Mouse (Mus musculus) splenic B cell, adult 2 months (primary cell): ENCODE data around the gene Dnajb13.
"Not testable (repeated sequence)": the region's sequence is repeated elsewhere in the genome, so short reads cannot be mapped to it uniquely, and the experiment has no call there.

ENCODE experiments used
- DNase-seq: peaks from one replicate; pipeline ENCODE4 v3.0.0-alpha.2; 2011; ENCODE audit warnings: low read depth, low spot score
- H3K27me3 ChIP-seq: 2 replicates; pipeline ENCODE4 v1.6.1; 2012; ENCODE audit warnings: mild to moderate bottlenecking, low read length, moderate library complexity, mixed read lengths; ENCODE audit not compliant: control insufficient read depth, poor library complexity, insufficient read depth, severe bottlenecking
- H3K36me3 ChIP-seq: 2 replicates; pipeline ENCODE4 v1.6.1; 2012; ENCODE audit warnings: mild to moderate bottlenecking, low read length, moderate library complexity, mixed read lengths; ENCODE audit not compliant: control insufficient read depth, poor library complexity, insufficient read depth, severe bottlenecking

Dnajb13 gene

GRCm38 (mm10) chr7:100484493-100484892 is 30.3 kb downstream of the Dnajb13 start:
- Histone ChIP-seq H3K36me3 (no peaks in the 10 kb centered on the region), H3K27me3 (no peaks in the 10 kb centered on the region)
- DNase-seq, result no peak

GRCm38 (mm10) chr7:100482046-100482445 is 32.7 kb downstream of the Dnajb13 start:
- not testable (repeated sequence) for DNase-seq, H3K36me3 ChIP-seq, H3K27me3 ChIP-seq

GRCm38 (mm10) chr7:100480175-100480574 is 34.6 kb downstream of the Dnajb13 start:
- Histone ChIP-seq H3K36me3 (no peaks in the 10 kb centered on the region), H3K27me3 (no peaks in the 10 kb centered on the region)
- DNase-seq, result no peak

- no peak for DNase-seq
- no peaks in the 10 kb centered on the region for H3K36me3 ChIP-seq
Observed at GRCm38 (mm10) chr7:100479823-100480164, 35.0 kb downstream of the Dnajb13 start.

GRCm38 (mm10) chr7:100479100-100479822 is 35.5 kb downstream of the Dnajb13 start:
- no peak for DNase-seq
- Histone ChIP-seq H3K27me3 (no peaks in the 10 kb centered on the region), H3K36me3 (no peaks in the 10 kb centered on the region)

More at GRCm38 (mm10) chr7:100479823-100480164, 35.0 kb downstream of the Dnajb13 start:
- H3K27me3 ChIP-seq, result no peaks in the 10 kb centered on the region

- Histone ChIP-seq H3K27me3 (no peaks in the 10 kb centered on the region), H3K36me3 (no peaks in the 10 kb centered on the region)
- no peak for DNase-seq
Observed at GRCm38 (mm10) chr7:100474680-100475079, 40.1 kb downstream of the Dnajb13 start.

- Histone ChIP-seq H3K27me3 (no peaks in the 10 kb centered on the region), H3K36me3 (no peaks in the 10 kb centered on the region)
- DNase-seq, result no peak
Observed at GRCm38 (mm10) chr7:100473846-100474454, 40.8 kb downstream of the Dnajb13 start.

GRCm38 (mm10) chr7:100472777-100473176 is 42.0 kb downstream of the Dnajb13 start, which contains the start of gene Ucp3:
Gene Ucp3 (plus strand): TSS chr7:100472990.
- no peaks in the 10 kb centered on the region for H3K36me3 ChIP-seq
- H3K27me3 ChIP-seq, result no peaks in the 10 kb centered on the region
- DNase-seq, result no peak

- no peak for DNase-seq
- no peaks in the 10 kb centered on the region for H3K27me3 ChIP-seq
- no peaks in the 10 kb centered on the region for H3K36me3 ChIP-seq
Observed at GRCm38 (mm10) chr7:100471407-100471797, 43.4 kb downstream of the Dnajb13 start.

- Histone ChIP-seq H3K36me3 (no peaks in the 10 kb centered on the region; the same call in 1 of the 2 replicates), H3K27me3 (no peaks in the 10 kb centered on the region)
- DNase-seq, result no peak
Observed at GRCm38 (mm10) chr7:100470796-100471406, 43.9 kb downstream of the Dnajb13 start.

- Histone ChIP-seq H3K27me3 (no peaks in the 10 kb centered on the region), H3K36me3 (no peaks in the 10 kb centered on the region; the same call in 1 of the 2 replicates)
- DNase-seq, result no peak
Observed at GRCm38 (mm10) chr7:100469502-100469901, 45.3 kb downstream of the Dnajb13 start.

- H3K36me3 ChIP-seq, result no peaks in the 10 kb centered on the region; the same call in 1 of the 2 replicates
- no peak for DNase-seq
- H3K27me3 ChIP-seq, result no peaks in the 10 kb centered on the region
Observed at GRCm38 (mm10) chr7:100468761-100469160, 46.0 kb downstream of the Dnajb13 start.

GRCm38 (mm10) chr7:100466781-100467510 is 47.8 kb downstream of the Dnajb13 start:
- no peaks in the 10 kb centered on the region; the same call in 1 of the 2 replicates for H3K36me3 ChIP-seq
- no peak for DNase-seq
- H3K27me3 ChIP-seq, result no peaks in the 10 kb centered on the region

GRCm38 (mm10) chr7:100465656-100466309 is 49.0 kb downstream of the Dnajb13 start:
- no peaks in the 10 kb centered on the region; the same call in 1 of the 2 replicates for H3K36me3 ChIP-seq
- DNase-seq, result no peak

More at GRCm38 (mm10) chr7:100465656-100466309, 49.0 kb downstream of the Dnajb13 start:
- H3K27me3 ChIP-seq, result no peaks in the 10 kb centered on the region
